Mouse (Mus musculus) adrenal gland, postnatal 4 days (tissue): ENCODE measurements at regions not wholly inside any gene's neighbourhood (a gene's known extent, or its start where the extent isn't known, plus 50 kb on each side); places are given as distances from the start of the nearest gene placed in this dataset.

Experiments used
- DNase-seq, 2 experiments: peaks; one replicate each; pipeline ENCODE4 v3.0.0; 2021 to 2022; ENCODE audit warnings: low spot score in 2 of 2, mixed read lengths in 2 of 2

DNA sequence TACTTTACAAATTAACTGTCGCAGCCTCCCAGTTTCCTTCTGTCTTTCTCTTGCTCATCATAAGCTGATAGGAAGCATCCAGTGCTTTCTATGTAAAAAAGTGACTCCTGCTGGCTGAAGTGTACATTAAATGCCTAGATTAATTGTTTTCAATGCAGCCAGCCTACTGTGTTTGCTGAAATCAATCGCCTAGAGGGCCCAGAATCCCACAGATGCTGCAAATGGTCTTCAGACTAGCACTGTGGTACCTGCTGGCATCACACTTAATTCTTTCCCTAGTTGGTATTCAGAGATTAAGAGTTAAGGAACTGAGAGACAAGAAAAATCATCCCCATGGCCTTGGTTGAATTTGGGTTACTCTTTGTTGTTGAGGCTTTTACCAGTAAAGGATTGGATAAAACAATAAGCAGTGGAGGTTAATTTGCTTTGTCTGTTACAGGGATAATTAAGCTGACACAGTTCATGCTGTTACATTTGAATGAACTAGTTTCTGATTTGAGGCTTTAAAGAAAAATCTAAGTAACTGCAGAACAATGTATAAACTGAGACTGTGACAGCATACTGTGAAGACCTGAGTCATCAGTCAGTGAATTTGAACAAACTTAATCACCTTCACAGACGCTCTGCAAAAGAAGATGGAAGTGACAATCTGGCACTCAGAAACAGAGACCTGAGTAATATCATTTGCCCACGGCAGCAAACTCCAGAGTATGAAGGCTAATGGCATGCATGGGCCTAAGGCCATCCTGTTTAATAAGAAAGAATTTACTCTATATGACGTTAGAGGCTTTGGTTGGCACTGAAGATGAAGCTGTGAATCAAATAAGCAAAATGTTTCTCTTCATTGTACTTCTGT, 339.0 kb upstream of the Ddi1 start:
- no peak for DNase-seq
